Mouse (Mus musculus) testis, adult 2 months (tissue): Measurements from ENCODE around the gene Phykpl.

ENCODE experiments used
- CTCF ChIP-seq: fragments of 200-500 bp; IDR thresholded peaks from 2 replicates; pipeline ENCODE4 v1.5.1; 2012; ENCODE audit warnings: low read depth, mild to moderate bottlenecking, inconsistent platforms, low read length, moderate library complexity; ENCODE audit not compliant: control insufficient read depth, insufficient read depth, insufficient replicate concordance
- POLR2A ChIP-seq: fragments of 200-500 bp; IDR thresholded peaks from 2 replicates; pipeline ENCODE4 v1.6.1; 2012; ENCODE audit warnings: low read depth, mild to moderate bottlenecking, inconsistent platforms, low read length, moderate library complexity; ENCODE audit not compliant: control insufficient read depth

DNA sequence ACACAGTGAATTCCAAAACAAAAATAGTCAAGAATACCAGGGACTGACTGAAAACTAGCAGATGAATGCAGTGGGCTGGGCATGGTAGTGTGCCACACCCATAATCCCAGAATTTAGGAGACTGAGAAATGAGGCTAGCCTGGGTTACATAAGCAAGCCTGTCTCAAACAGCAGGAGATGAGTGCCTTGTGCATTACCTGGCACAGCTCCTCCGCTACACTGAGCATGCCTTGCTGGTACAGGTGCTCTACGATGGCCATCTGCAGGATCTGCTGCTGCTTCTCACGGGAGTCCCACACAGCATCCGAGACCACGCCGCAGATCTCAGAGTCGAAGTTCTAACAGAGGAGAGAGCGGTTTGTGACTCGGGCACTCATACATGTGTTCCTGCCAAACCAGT, 42.9 kb downstream of the Phykpl start:
- TF ChIP-seq POLR2A (no peak), CTCF (no peak)
